Mouse (Mus musculus): ENCODE measurements around the gene Helt. TPM values are rescaled to one million over a fixed set of nuclear protein-coding genes. Genes with fewer than 3 reads are reported as not detected.

Gene Helt
- polyA plus RNA-seq, 1 experiment from 2014 or later: 5.4 TPM

DNA sequence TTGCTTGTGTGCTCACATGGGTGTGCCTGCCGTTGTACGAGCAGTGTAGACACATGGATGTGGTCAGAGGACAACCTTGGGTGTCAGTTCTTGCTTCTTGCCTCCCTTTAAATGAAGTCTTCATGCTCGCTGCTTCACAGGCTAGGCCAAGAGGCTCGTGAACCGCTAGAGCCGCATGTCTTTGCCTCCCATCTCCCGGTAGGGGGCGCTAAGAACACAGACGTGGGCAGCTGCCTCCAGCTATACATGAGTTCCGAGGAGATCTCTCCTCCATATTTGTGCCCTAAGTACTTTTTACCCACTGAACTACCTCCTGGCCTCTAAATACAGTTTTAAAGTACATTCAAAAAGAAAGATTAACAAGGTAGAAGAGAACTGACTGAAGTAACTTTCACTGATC, 16.7 kb upstream of the Helt start:
- no peaks in the 10 kb centered on the region for H3K9me3 ChIP-seq (replicated peaks; ENCODE audit: control insufficient read depth, low read length)
- H3K4me1 ChIP-seq (ENCODE audit: control insufficient read depth, insufficient read depth, low read length): no peaks in the 10 kb centered on the region
- 12% methylated on average over 10 of the region's 10 CpGs for WGBS
- no peak overlapping the region for H3K27ac ChIP-seq (ENCODE audit: low read depth, low read length)
- H3K4me2 ChIP-seq (ENCODE audit: low read length): no peak overlapping the region
- no peaks in the 10 kb centered on the region for H3K36me3 ChIP-seq (ENCODE audit: control insufficient read depth, insufficient read depth, low read length)
- no peaks in the 10 kb centered on the region for H3K27me3 ChIP-seq (replicated peaks; ENCODE audit: control insufficient read depth, insufficient read depth, low read length)
- ATAC-seq (peak; percentile 80), DNase-seq (ENCODE audit: low spot score) (peak; percentile 91)
- no peak overlapping the region for H3K9ac ChIP-seq (ENCODE audit: low read length)
- no peak overlapping the region for H3K4me3 ChIP-seq (ENCODE audit: low read depth, low read length)

DNA sequence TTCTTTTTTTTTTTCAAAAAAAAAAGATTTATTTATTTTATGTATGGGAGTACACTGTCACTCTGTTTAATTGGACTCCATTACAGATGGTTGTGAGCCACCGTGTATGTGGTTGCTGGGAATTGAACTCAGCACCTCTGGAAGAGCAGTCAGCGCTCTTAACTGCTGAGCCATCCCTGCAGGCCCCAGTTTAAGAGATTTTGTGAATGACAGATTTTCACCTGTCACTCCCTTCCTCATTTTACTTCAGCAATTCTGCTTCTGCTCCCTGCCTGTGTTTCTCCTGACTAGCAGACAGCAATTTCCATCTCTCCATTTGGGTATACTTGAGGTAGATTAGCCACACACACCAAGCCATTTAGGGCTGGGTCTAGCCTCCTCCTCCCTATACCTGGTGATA, 13.7 kb upstream of the Helt start:
- H3K27me3 ChIP-seq (replicated peaks; ENCODE audit: control insufficient read depth, insufficient read depth, low read length): no peaks in the 10 kb centered on the region
- 75% methylated on average over 2 of the region's 2 CpGs for WGBS
- DNase-seq (ENCODE audit: low spot score) (no peak), ATAC-seq (no peak)
- no peak overlapping the region for H3K9ac ChIP-seq (ENCODE audit: low read length)
- H3K4me3 ChIP-seq (ENCODE audit: low read depth, low read length): no peak overlapping the region
- H3K9me3 ChIP-seq (replicated peaks; ENCODE audit: control insufficient read depth, low read length): no peaks in the 10 kb centered on the region
- no peaks in the 10 kb centered on the region for H3K36me3 ChIP-seq (ENCODE audit: control insufficient read depth, insufficient read depth, low read length)
- no peaks in the 10 kb centered on the region for H3K4me1 ChIP-seq (ENCODE audit: control insufficient read depth, insufficient read depth, low read length)
- no peak overlapping the region for H3K4me2 ChIP-seq (ENCODE audit: low read length)
- no peak overlapping the region for H3K27ac ChIP-seq (ENCODE audit: low read depth, low read length)

DNA sequence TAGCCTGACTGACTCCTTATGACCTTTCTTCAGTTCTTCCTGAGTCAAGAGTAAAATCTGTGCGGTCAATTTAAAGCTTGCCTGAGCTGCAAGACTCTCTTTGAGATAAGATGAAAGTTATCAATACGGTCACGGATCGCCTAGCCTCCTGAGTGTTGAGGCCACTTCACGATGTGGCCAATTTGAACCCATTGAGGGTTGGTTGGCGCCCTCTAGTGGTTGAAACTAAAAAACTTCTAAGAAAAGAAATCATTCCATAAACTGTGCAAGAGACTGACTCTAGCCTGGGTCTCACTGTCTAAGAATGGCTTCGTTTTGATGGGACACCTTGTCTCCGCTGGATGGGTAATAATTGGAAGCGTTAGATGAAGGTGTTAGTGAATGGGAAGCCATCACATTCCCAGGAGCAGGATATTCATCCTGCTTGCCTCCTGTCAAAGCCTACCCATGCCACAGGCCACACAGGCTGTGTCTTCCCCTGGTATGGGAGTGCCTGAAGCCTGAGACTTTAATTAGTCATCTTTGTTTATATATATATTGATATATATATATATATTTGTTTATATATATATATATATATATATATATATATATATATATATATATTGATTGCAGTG, 11.4 kb upstream of the Helt start:
- Histone ChIP-seq H3K9me3 (replicated peaks; ENCODE audit: control insufficient read depth, low read length) (no peaks in the 10 kb centered on the region), H3K4me3 (ENCODE audit: low read depth, low read length) (no peak overlapping the region), H3K4me1 (ENCODE audit: control insufficient read depth, insufficient read depth, low read length) (no peaks in the 10 kb centered on the region), H3K27me3 (replicated peaks; ENCODE audit: control insufficient read depth, insufficient read depth, low read length) (no peaks in the 10 kb centered on the region), H3K4me2 (ENCODE audit: low read length) (0 out of 2 replicates have a peak overlapping the region, but pooled peaks have one; percentile 21), H3K27ac (ENCODE audit: low read depth, low read length) (no peak overlapping the region), H3K9ac (ENCODE audit: low read length) (no peak overlapping the region), H3K36me3 (ENCODE audit: control insufficient read depth, insufficient read depth, low read length) (no peaks in the 10 kb centered on the region)
- 6% methylated on average over 9 of the region's 9 CpGs for WGBS
- peak; percentile 58 for ATAC-seq
- DNase-seq (ENCODE audit: low spot score): peak; percentile 83

DNA sequence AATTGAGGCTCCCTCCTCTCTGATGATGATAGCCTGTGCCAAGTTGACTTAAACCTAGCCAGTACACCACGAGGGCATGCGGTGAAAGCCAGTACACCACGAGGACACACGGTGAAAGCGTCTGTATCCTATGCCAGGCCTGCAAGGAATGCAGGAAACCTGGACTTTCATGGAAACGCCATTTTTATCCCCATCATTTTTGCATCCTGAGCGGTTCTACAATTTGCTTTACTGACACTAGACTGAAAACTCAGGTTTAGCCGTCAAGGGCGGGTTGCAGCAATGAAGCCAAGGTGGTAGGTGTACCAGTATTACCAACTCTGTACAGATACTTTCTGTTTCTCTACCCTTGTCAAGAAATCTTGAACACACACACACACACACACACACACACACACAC, 7.7 kb upstream of the Helt start:
- DNase-seq (ENCODE audit: low spot score): no peak
- H3K27me3 ChIP-seq (replicated peaks; ENCODE audit: control insufficient read depth, insufficient read depth, low read length): peaks cover 8% of the 10 kb centered on the region; the same call in 1 of the 2 replicates
- no peak overlapping the region for H3K9ac ChIP-seq (ENCODE audit: low read length)
- H3K4me1 ChIP-seq (ENCODE audit: control insufficient read depth, insufficient read depth, low read length): no peaks in the 10 kb centered on the region
- no peak overlapping the region for H3K4me3 ChIP-seq (ENCODE audit: low read depth, low read length)
- WGBS: 90% methylated on average over 9 of the region's 9 CpGs
- no peaks in the 10 kb centered on the region for H3K36me3 ChIP-seq (ENCODE audit: control insufficient read depth, insufficient read depth, low read length)
- no peaks in the 10 kb centered on the region for H3K9me3 ChIP-seq (replicated peaks; ENCODE audit: control insufficient read depth, low read length)
- no peak for ATAC-seq
- H3K27ac ChIP-seq (ENCODE audit: low read depth, low read length): no peak overlapping the region
- H3K4me2 ChIP-seq (ENCODE audit: low read length): no peak overlapping the region

DNA sequence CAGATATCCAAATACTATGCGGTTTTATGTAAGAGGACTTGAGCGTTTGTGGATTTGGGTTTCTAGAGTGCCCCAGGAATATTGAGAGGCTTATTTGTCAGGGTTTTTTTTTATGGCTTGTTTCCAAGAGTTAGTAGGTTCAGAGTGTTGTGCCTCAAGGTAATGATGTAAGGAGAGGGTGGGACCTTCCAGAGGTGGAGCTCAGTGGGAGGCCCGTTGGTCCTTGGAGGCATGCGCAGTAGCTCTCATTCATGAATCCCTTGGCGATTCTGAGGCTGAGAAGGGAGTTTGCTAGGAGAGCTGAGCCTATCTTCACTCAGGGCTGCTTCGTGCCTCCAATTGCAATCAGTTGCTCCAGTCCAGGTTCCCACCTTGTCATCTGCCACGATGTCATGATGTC, 4.4 kb upstream of the Helt start:
- no peak overlapping the region for H3K4me3 ChIP-seq (ENCODE audit: low read depth, low read length)
- peaks cover 40% of the 10 kb centered on the region for H3K27me3 ChIP-seq (replicated peaks; ENCODE audit: control insufficient read depth, insufficient read depth, low read length)
- no peak overlapping the region for H3K4me2 ChIP-seq (ENCODE audit: low read length)
- no peaks in the 10 kb centered on the region for H3K36me3 ChIP-seq (ENCODE audit: control insufficient read depth, insufficient read depth, low read length)
- H3K9me3 ChIP-seq (replicated peaks; ENCODE audit: control insufficient read depth, low read length): no peaks in the 10 kb centered on the region
- DNase-seq (ENCODE audit: low spot score) (no peak), ATAC-seq (no peak)
- no peak overlapping the region for H3K27ac ChIP-seq (ENCODE audit: low read depth, low read length)
- 35% methylated on average over 7 of the region's 7 CpGs for WGBS
- H3K4me1 ChIP-seq (ENCODE audit: control insufficient read depth, insufficient read depth, low read length): 0 out of 2 replicates have a peak, but pooled peaks cover 5% of the 10 kb centered on the region
- no peak overlapping the region for H3K9ac ChIP-seq (ENCODE audit: low read length)

DNA sequence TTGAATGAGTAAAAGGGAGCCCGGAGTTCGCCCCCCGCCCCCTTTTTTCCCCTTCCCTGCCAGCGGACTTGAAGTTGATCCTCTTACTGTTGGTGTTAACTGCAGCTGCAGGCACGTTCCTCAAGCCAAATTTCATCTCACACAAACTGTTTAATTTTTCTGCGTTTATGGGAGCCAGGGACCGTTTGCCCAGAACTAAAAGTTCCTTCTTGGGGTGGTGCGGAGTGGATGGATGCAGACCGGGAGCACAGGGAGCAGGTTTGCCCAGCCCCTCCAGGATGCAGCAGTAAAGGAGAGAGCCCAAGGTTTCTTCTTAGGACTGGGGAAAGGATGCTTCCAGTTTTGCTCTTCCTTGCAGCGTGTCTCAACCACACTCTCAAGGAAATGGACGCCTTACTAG, 2.1 kb upstream of the Helt start:
- H3K4me2 ChIP-seq (ENCODE audit: low read length): no peak overlapping the region
- H3K4me3 ChIP-seq (ENCODE audit: low read depth, low read length): no peak overlapping the region
- no peaks in the 10 kb centered on the region for H3K9me3 ChIP-seq (replicated peaks; ENCODE audit: control insufficient read depth, low read length)
- DNase-seq (ENCODE audit: low spot score) (no peak), ATAC-seq (no peak)
- peaks cover 62% of the 10 kb centered on the region for H3K27me3 ChIP-seq (replicated peaks; ENCODE audit: control insufficient read depth, insufficient read depth, low read length)
- 0 out of 2 replicates have a peak, but pooled peaks cover 8% of the 10 kb centered on the region for H3K4me1 ChIP-seq (ENCODE audit: control insufficient read depth, insufficient read depth, low read length)
- 3% methylated on average over 11 of the region's 11 CpGs for WGBS
- no peaks in the 10 kb centered on the region for H3K36me3 ChIP-seq (ENCODE audit: control insufficient read depth, insufficient read depth, low read length)
- H3K9ac ChIP-seq (ENCODE audit: low read length): no peak overlapping the region
- no peak overlapping the region for H3K27ac ChIP-seq (ENCODE audit: low read depth, low read length)

DNA sequence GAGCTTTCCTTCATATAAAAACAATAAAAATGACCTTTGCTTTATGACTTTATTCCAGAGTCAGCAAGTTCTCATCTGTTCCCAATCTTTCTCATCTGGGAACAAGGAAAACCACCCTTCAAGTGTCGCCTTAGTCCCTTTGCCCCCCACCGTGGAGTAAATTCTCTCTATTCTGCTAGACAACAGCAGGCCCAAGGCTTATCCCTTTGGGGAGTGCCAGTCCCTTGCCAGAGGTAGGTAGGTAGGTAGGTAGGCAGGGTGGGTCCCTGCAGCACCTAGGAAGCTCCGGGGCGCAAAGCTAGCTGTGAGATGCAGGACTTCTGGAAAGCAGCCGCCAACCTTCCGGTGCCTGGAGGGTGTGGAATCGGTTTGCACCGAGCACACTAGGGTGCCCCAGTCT, 1.5 kb upstream of the Helt start:
- Histone ChIP-seq H3K4me3 (ENCODE audit: low read depth, low read length) (no peak overlapping the region), H3K27ac (ENCODE audit: low read depth, low read length) (no peak overlapping the region), H3K9ac (ENCODE audit: low read length) (no peak overlapping the region), H3K9me3 (replicated peaks; ENCODE audit: control insufficient read depth, low read length) (no peaks in the 10 kb centered on the region), H3K4me1 (ENCODE audit: control insufficient read depth, insufficient read depth, low read length) (0 out of 2 replicates have a peak, but pooled peaks cover 8% of the 10 kb centered on the region), H3K27me3 (replicated peaks; ENCODE audit: control insufficient read depth, insufficient read depth, low read length) (peaks cover 68% of the 10 kb centered on the region), H3K36me3 (ENCODE audit: control insufficient read depth, insufficient read depth, low read length) (no peaks in the 10 kb centered on the region), H3K4me2 (ENCODE audit: low read length) (no peak overlapping the region)
- DNase-seq (ENCODE audit: low spot score) (no peak), ATAC-seq (no peak)
- WGBS: 2% methylated on average over 8 of the region's 8 CpGs

DNA sequence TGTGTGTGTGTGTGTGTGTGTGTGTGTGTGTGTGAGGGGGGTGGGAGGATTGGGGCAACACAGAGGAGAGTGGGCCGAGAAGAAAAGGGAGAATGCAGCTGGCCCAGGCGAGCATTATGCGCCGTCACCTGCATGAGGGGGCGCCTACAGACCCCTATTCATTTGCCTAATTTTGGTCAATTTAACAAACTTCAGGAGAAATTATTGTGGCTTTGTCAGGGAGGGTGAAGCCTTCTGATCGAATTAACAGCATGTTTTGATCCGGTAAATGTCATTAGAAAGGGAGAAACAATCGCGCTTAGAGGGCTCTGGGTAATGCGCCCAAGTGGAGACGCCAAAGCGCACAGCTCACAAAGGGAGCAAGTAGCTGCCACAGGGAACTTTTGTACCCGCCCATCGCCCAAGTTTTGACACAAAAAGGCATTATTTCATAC, 647 bp upstream of the Helt start:
- 0 out of 2 replicates have a peak overlapping the region, but pooled peaks have one; percentile 9 for H3K4me3 ChIP-seq (ENCODE audit: low read depth, low read length)
- ATAC-seq (peak; percentile 69), DNase-seq (ENCODE audit: low spot score) (peak; percentile 72)
- no peaks in the 10 kb centered on the region for H3K36me3 ChIP-seq (ENCODE audit: control insufficient read depth, insufficient read depth, low read length)
- H3K27ac ChIP-seq (ENCODE audit: low read depth, low read length): no peak overlapping the region
- under 1% methylated on average over 14 of the region's 14 CpGs for WGBS
- peaks cover 75% of the 10 kb centered on the region for H3K27me3 ChIP-seq (replicated peaks; ENCODE audit: control insufficient read depth, insufficient read depth, low read length)
- peaks cover 8% of the 10 kb centered on the region; the same call in 1 of the 2 replicates for H3K4me1 ChIP-seq (ENCODE audit: control insufficient read depth, insufficient read depth, low read length)
- H3K9me3 ChIP-seq (replicated peaks; ENCODE audit: control insufficient read depth, low read length): no peaks in the 10 kb centered on the region
- H3K9ac ChIP-seq (ENCODE audit: low read length): no peak overlapping the region
- H3K4me2 ChIP-seq (ENCODE audit: low read length): peak overlapping the region; percentile 53

DNA sequence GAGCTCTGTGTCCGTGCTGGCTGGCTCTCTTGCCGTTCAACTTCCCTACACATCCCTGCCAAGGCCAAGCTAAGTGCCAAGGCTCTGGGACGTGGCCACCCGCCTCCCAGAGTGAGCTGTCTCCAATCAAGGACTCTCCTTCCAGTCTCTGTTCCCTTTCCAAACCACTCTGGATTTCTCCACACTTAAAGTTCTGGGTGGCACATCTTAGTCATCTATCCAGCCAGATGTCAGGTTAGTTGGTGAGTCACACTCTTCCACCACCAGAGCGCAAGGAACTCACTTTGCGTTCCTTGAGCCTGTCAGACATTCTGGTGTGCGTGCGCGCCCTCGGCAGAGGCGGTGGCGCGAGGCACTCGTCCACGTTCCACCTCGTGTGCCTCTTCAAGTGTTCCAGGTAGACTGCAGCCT, 725 bp downstream of the Helt start:
- H3K4me2 ChIP-seq (ENCODE audit: low read length): peak overlapping the region; percentile 53
- H3K27ac ChIP-seq (ENCODE audit: low read depth, low read length): no peak overlapping the region
- WGBS: 0% methylated on average over 16 of the region's 16 CpGs
- H3K36me3 ChIP-seq (ENCODE audit: control insufficient read depth, insufficient read depth, low read length): no peaks in the 10 kb centered on the region
- no peak for DNase-seq (ENCODE audit: low spot score)
- H3K4me3 ChIP-seq (ENCODE audit: low read depth, low read length): peak overlapping the region; percentile 9
- H3K9ac ChIP-seq (ENCODE audit: low read length): no peak overlapping the region
- H3K4me1 ChIP-seq (ENCODE audit: control insufficient read depth, insufficient read depth, low read length): peaks cover 12% of the 10 kb centered on the region; the same call in 1 of the 2 replicates
- no peaks in the 10 kb centered on the region for H3K9me3 ChIP-seq (replicated peaks; ENCODE audit: control insufficient read depth, low read length)
- peaks cover 75% of the 10 kb centered on the region for H3K27me3 ChIP-seq (replicated peaks; ENCODE audit: control insufficient read depth, insufficient read depth, low read length)
- ATAC-seq: no peak
